Mouse (Mus musculus) liver, embryonic 14.5 days (tissue): ENCODE measurements around the gene Amer1. TPM values are rescaled to one million over a fixed set of nuclear protein-coding genes. Genes with fewer than 3 reads are reported as not detected.

Experiments used
- ATAC-seq: fragments of 200-750 bp; cut with Nextera tagmentation; 2 replicates; pipeline ENCODE4 v1.8.0; 2017; ENCODE audit warnings: moderate number of reproducible peaks, mild to moderate bottlenecking, moderate library complexity; ENCODE audit not compliant: insufficient read depth
- DNase-seq, 3 experiments: peaks; one replicate each; pipeline ENCODE4 v3.0.0-alpha.2; 2012 to 2013; ENCODE audit warnings: low read depth in 3 of 3, low spot score in 3 of 3
- H3K27ac ChIP-seq: fragments of 300-500 bp; sonication (generic); 2 replicates; pipeline ENCODE4 v1.5.1; 2014; ENCODE audit warnings: moderate library complexity, mild to moderate bottlenecking, control low read depth, inconsistent platforms
- H3K27me3 ChIP-seq: fragments of 300-500 bp; sonication (generic); 2 replicates; pipeline ENCODE4 v1.6.1; 2014; ENCODE audit warnings: mild to moderate bottlenecking, low read length, moderate library complexity; ENCODE audit not compliant: control insufficient read depth, insufficient read depth
- H3K36me3 ChIP-seq: fragments of 300-500 bp; sonication (generic); replicated peaks from 2 replicates; pipeline ENCODE4 v1.6.1; 2014; ENCODE audit warnings: low read depth; ENCODE audit not compliant: control insufficient read depth, insufficient read depth
- H3K4me1 ChIP-seq, 2 experiments: fragments of 200-500 bp in 1 of 2; fragments of 300-500 bp in 1 of 2; sonication (generic) in 1 of 2; replicated peaks; 2 replicates each; pipeline ENCODE4 v1.6.1; 2012 to 2014; ENCODE audit warnings: antibody characterized with exemption in 1 of 2, inconsistent platforms in 1 of 2, low read length in 1 of 2; ENCODE audit not compliant: control insufficient read depth in 2 of 2, insufficient read depth in 2 of 2
- H3K4me2 ChIP-seq: fragments of 300-500 bp; sonication (generic); 2 replicates; pipeline ENCODE4 v1.6.1; 2014; ENCODE audit warnings: low read depth, mild to moderate bottlenecking, control low read depth, moderate library complexity
- H3K4me3 ChIP-seq, 2 experiments: fragments of 200-500 bp in 1 of 2; fragments of 300-500 bp in 1 of 2; sonication (generic) in 1 of 2; 2 replicates each; pipeline ENCODE4 v1.5.1; 2012 to 2014; ENCODE audit warnings: low read depth in 2 of 2, low read length in 2 of 2, mild to moderate bottlenecking in 2 of 2, control low read depth in 1 of 2, inconsistent platforms in 1 of 2, moderate library complexity in 1 of 2; ENCODE audit not compliant: insufficient read depth in 1 of 2
- H3K9ac ChIP-seq: fragments of 300-500 bp; sonication (generic); replicated peaks from 2 replicates; pipeline ENCODE4 v1.6.1; 2014; ENCODE audit warnings: mild to moderate bottlenecking, control low read depth, moderate library complexity
- H3K9me3 ChIP-seq: fragments of 300-500 bp; sonication (generic); 2 replicates; pipeline ENCODE4 v1.6.1; 2016; ENCODE audit warnings: low read length, mixed read lengths; ENCODE audit not compliant: control insufficient read depth
- CTCF ChIP-seq: IDR thresholded peaks from 2 replicates; pipeline ENCODE4 v1.5.1; 2016; ENCODE audit warnings: antibody characterized with exemption, low read depth, control low read depth
- EP300 ChIP-seq: IDR thresholded peaks from 2 replicates; pipeline ENCODE4 v1.6.1; 2016; ENCODE audit warnings: antibody characterized with exemption, low read depth
- WGBS: fragments of 180-500 bp; shearing (Covaris S2); extraction: QIAGEN DNeasy Blood & Tissue Kit; methylation state at CpG from one replicate; pipeline ENCODE4 v1.1.7; 2014; ENCODE audit not compliant: insufficient replicate concordance; 5-methylcytosine and 5-hydroxymethylcytosine counted together
- polyA plus RNA-seq, 2 experiments: library from polyadenylated mRNA; depleted of rRNA in 1 of 2; stranded (reverse) in 1 of 2; unstranded in 1 of 2; fragments of >200 nt; fragmentation: Nextera tagmentation in 1 of 2; extraction: Ambion mirVana in 1 of 2; gene quantifications; 2 replicates each; pipeline versions ENCODE4 v1.2.1 to v1.2.3; 2012 to 2014

Gene Amer1
- polyA plus RNA-seq, 2 experiments: 1.2 to 1.3 TPM

DNA sequence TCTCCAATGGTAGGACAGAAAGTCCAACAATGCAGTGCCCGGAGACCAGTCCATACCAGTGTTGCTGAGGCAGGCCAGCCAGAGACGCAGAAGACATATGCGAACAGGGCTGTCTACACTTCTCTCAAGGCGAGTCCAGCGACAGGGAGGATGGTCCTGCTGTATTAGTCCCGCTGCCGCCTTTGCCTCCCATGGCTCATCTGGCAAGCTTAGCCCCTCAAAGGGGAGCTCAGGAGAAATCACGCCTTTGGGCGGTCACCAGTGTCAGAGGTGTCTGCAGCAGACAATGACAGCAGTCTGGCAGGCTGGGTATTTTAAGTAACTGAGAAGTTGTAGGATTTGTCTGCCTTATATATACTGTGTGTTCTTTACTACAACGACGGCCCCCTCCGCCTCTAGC is 1.3 kb downstream of the Amer1 start:
- Histone ChIP-seq H3K27ac (no peak overlapping the region), H3K9ac (no peak overlapping the region), H3K27me3 (no peaks in the 10 kb centered on the region), H3K4me1 (peaks cover 0 to 2% of the 10 kb centered on the region in 2 experiments; a peak in 1 of 4 replicates), H3K36me3 (no peaks in the 10 kb centered on the region), H3K4me3 (peak overlapping the region; percentile 47 to 63), H3K9me3 (no peaks in the 10 kb centered on the region), H3K4me2 (peak overlapping the region; percentile 65)
- 48% methylated on average over 12 of the region's 12 CpGs for WGBS
- TF ChIP-seq CTCF (no peak), EP300 (no peak)
- ATAC-seq (no peak), DNase-seq (no peak)

DNA sequence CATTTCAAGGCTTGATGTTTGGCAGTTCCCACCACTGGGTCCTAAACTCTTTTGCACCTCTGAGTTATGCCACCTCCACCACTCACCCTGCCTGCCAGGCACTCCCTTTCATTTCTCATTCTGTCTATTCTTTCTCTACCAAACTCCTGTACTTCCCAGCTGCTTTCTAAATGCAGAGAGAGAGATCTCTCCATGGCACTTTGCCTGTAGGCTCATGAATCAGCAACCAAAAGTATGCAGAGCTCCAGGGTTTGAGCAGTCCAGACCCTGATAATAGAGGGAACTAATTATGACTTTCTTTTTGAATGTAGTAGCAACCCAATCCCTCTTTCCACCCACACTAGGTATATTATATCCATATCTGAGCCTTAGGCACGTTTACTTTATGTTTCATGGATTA is 2.4 kb downstream of the Amer1 start:
- TF ChIP-seq EP300 (no peak), CTCF (no peak)
- DNase-seq: no peak
- Histone ChIP-seq H3K27ac (no peak overlapping the region), H3K4me2 (no peak overlapping the region), H3K27me3 (no peaks in the 10 kb centered on the region), H3K9me3 (no peaks in the 10 kb centered on the region), H3K36me3 (no peaks in the 10 kb centered on the region), H3K9ac (no peak overlapping the region), H3K4me1 (peaks cover 0 to 2% of the 10 kb centered on the region in 2 experiments; a peak in 1 of 4 replicates), H3K4me3 (no peak overlapping the region)
- ATAC-seq: no peak
- WGBS: 21% methylated on average over 1 of the region's 1 CpGs

DNA sequence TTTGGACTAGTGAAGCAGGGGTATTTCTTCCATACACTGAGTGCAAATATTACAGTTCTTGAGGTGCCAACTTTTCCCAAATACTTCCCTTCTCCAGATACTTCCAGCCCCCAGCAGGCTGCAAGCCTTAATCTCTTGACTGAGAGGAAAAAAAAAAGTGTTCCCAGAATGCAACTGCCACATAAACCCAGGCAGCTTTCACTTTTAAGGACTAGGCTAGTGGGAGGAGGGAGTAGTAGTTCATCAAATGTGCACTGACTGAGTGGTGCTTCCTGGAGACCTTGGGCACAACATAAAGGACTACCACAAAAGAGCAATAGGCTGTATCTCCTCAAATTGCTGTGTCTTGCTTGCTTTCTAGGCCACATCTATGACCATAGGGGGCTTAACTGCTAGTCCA is 3.4 kb downstream of the Amer1 start:
- Histone ChIP-seq H3K4me2 (no peak overlapping the region), H3K36me3 (no peaks in the 10 kb centered on the region), H3K9ac (no peak overlapping the region), H3K4me1 (peaks cover 0 to 2% of the 10 kb centered on the region in 2 experiments; a peak in 1 of 4 replicates), H3K9me3 (no peaks in the 10 kb centered on the region), H3K27me3 (no peaks in the 10 kb centered on the region), H3K27ac (no peak overlapping the region), H3K4me3 (no peak overlapping the region)
- no peak for ATAC-seq
- TF ChIP-seq EP300 (no peak), CTCF (no peak)
- no peak for DNase-seq

DNA sequence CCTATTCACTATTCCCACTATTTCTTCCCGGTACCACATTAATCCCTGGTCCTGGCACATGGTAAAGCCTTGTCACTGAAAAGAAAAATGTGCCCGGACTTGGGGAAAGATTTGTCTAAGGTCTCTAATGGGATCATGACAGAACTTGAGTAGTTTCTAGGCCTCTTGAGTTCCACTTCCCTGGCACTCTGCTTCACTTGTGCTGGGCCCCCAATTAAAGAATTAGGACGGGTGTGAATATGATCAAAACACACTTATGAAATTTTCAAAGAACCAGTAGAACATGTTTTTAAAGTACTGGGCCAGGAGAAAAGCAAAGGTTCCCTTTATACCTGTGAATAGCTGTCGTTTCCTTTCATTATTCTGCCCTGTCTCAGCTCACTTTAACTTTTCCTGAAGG is 6.2 kb downstream of the Amer1 start:
- TF ChIP-seq EP300 (no peak), CTCF (no peak)
- Histone ChIP-seq H3K27me3 (no peaks in the 10 kb centered on the region), H3K4me3 (no peak overlapping the region), H3K36me3 (no peaks in the 10 kb centered on the region), H3K9me3 (no peaks in the 10 kb centered on the region), H3K4me2 (no peak overlapping the region), H3K27ac (no peak overlapping the region), H3K4me1 (no peaks in the 10 kb centered on the region), H3K9ac (no peak overlapping the region)
- no peak for DNase-seq
- 59% methylated on average over 4 of the region's 4 CpGs for WGBS
- ATAC-seq: no peak

DNA sequence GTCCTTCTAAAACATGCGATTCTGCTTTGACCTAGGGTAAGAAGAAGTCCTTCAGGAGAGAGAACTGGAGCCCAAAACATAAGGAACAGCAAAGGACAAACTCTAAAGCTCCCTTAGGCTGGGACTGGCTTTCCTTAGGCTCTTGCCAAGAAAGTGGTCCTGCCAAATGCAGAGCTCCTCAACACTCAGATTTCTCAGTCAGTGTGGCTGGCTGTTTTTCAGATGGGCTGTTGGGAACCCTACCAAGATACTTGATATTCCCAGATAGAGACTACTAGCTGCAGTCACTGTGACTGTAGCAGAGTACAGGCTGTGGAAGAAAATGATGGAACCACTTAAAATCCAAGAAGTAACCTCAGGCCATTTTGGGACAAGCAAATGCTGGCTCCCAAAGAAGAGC is 7.4 kb downstream of the Amer1 start:
- no peaks in the 10 kb centered on the region for H3K27me3 ChIP-seq
- no peak overlapping the region for H3K9ac ChIP-seq
- H3K36me3 ChIP-seq: no peaks in the 10 kb centered on the region
- TF ChIP-seq EP300 (no peak), CTCF (no peak)
- no peak overlapping the region for H3K27ac ChIP-seq
- 66% methylated on average over 1 of the region's 1 CpGs for WGBS
- ATAC-seq (no peak), DNase-seq (no peak)
- no peak overlapping the region for H3K4me3 ChIP-seq
- no peak overlapping the region for H3K4me2 ChIP-seq
- H3K4me1 ChIP-seq: no peaks in the 10 kb centered on the region
- H3K9me3 ChIP-seq: no peaks in the 10 kb centered on the region
